Mouse (Mus musculus): ENCODE results near the gene Olfr480. TPM values are rescaled to one million over a fixed set of nuclear protein-coding genes. Genes with fewer than 3 reads are reported as not detected.

Gene Olfr480
- not detected in 2 replicates for polyA plus RNA-seq (2016; fragmentation: Nextera tagmentation; extraction: Ambion mirVana)

DNA sequence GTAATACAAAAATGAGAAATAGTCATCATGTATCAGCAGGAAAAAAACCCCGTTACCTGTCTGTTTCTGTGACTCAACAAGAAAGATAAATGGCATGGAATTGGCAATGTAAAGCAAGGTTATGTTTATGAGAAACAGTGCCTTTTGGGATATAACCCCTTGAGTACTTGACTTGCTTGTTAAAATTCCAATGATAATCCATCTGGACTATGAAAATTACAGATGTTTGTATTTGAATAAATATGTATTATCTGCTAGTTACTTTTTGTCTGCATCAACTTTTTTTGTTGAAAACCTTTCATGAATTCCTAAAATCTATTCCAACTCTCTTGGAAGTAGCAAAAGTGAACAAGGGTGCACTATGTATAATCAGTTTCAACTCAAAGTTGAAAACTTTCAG, at the start of gene Olfr480:
Gene Olfr480 (minus strand): TSS at position 101 of the 400 bp plus-strand sequence.
- H3K4me3 ChIP-seq, result no peak within 1 kb of the TSS
- WGBS (ENCODE audit: insufficient replicate concordance), result 70% methylated on average over 1 of the region's 1 CpGs
- H3K4me2 ChIP-seq, result no peak within 1 kb of the TSS
- no peaks in the 10 kb centered on the region for H3K27me3 ChIP-seq (replicated peaks)
- peaks cover 3% of the 10 kb centered on the region; the same call in 1 of the 2 replicates for H3K9me3 ChIP-seq (replicated peaks)
- H3K4me1 ChIP-seq, result no peaks in the 10 kb centered on the region
- no peak within 1 kb of the TSS for H3K9ac ChIP-seq
- ATAC-seq, result no peak
- no peak within 1 kb of the TSS for H3K27ac ChIP-seq
- no peaks in the 10 kb centered on the region for H3K36me3 ChIP-seq

DNA sequence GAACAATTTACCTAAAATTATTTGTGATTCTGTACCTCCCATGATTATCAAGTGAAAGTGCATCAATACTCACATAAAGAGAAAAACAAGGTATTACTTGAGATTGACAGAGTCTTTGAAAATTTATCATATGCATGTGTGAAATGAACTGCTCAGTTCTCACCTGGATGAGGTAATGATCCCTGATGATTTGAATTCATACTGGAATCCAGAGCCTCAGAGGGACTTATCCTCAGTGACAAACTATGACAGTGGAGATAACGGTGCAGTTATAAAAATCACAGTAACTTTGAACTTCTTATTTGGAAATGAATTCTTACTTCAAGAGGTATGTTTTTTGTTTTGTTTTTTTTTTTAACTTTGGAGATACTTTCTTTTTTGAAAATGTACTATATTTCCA, 33.4 kb upstream of the Olfr480 start, which contains the start of gene Olfr483:
Gene Olfr483 (plus strand): TSS at position 301 of the 400 bp plus-strand sequence.
- 54% methylated on average over 1 of the region's 1 CpGs for whole genome bisulfite sequencing (ENCODE audit: insufficient replicate concordance)
- no peak within 1 kb of the TSS for H3K27ac ChIP-seq
- H3K27me3 ChIP-seq (replicated peaks), result no peaks in the 10 kb centered on the region
- H3K36me3 ChIP-seq, result no peaks in the 10 kb centered on the region
- no peaks in the 10 kb centered on the region for H3K4me1 ChIP-seq
- no peaks in the 10 kb centered on the region for H3K9me3 ChIP-seq (replicated peaks)
- no peak within 1 kb of the TSS for H3K4me3 ChIP-seq
- ATAC-seq, result no peak
- H3K9ac ChIP-seq, result no peak within 1 kb of the TSS
- no peak within 1 kb of the TSS for H3K4me2 ChIP-seq

GRCm38 (mm10) chr7:108097486-108097885, 30.3 kb upstream of the Olfr480 start, which contains the start of gene Olfr482:
Gene Olfr482, minus strand, starts transcription at chr7:108097586.
- WGBS (ENCODE audit: insufficient replicate concordance), result 54% methylated on average over 1 of the region's 1 CpGs
- H3K9me3 ChIP-seq (replicated peaks), result no peaks in the 10 kb centered on the region

GRCm38 (mm10) chr7:108079555-108079954, 12.4 kb upstream of the Olfr480 start, which contains the start of gene Olfr481:
Gene Olfr481, plus strand, starts transcription at chr7:108079855.
- H3K27ac ChIP-seq, result no peak within 1 kb of the TSS
- H3K4me1 ChIP-seq, result no peaks in the 10 kb centered on the region
- H3K9me3 ChIP-seq (replicated peaks), result no peaks in the 10 kb centered on the region
- no peak within 1 kb of the TSS for H3K4me2 ChIP-seq
- H3K9ac ChIP-seq, result no peak within 1 kb of the TSS
- H3K36me3 ChIP-seq, result no peaks in the 10 kb centered on the region
- no peak within 1 kb of the TSS for H3K4me3 ChIP-seq
- ATAC-seq, result no peak
- no peaks in the 10 kb centered on the region for H3K27me3 ChIP-seq (replicated peaks)

More at GRCm38 (mm10) chr7:108097486-108097885, 30.3 kb upstream of the Olfr480 start, which contains the start of gene Olfr482:
- H3K4me1 ChIP-seq, result no peaks in the 10 kb centered on the region
- no peak within 1 kb of the TSS for H3K4me3 ChIP-seq
- H3K36me3 ChIP-seq, result no peaks in the 10 kb centered on the region
- no peak within 1 kb of the TSS for H3K4me2 ChIP-seq
- H3K27me3 ChIP-seq (replicated peaks), result no peaks in the 10 kb centered on the region
- no peak for ATAC-seq
- no peak within 1 kb of the TSS for H3K9ac ChIP-seq
- no peak within 1 kb of the TSS for H3K27ac ChIP-seq

DNA sequence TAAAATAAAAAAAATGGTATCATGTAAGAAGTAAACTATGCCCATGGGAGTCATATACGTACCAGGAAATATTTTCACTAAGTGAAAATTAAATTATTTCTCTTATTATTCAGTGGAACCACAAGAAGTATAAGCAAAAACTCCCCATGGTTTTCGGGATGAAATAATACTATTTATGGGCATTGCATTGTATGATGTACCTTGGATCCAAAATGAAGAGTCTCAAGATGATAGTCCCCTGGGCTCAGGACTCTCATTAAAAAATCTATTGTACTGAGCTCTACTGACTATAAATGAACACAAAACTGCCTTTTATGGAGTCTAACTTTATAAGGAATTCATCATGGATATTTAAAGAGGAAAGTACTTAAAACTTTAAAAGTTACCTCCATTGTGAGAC, 16.8 kb downstream of the Olfr480 start, which contains the start of gene Olfr479:
Gene Olfr479 (plus strand): TSS at position 301 of the 400 bp plus-strand sequence.
- Histone ChIP-seq H3K4me1 (no peaks in the 10 kb centered on the region), H3K9ac (no peak within 1 kb of the TSS), H3K4me3 (no peak within 1 kb of the TSS), H3K4me2 (no peak within 1 kb of the TSS), H3K27me3 (replicated peaks) (no peaks in the 10 kb centered on the region), H3K9me3 (replicated peaks) (no peaks in the 10 kb centered on the region), H3K27ac (no peak within 1 kb of the TSS), H3K36me3 (no peaks in the 10 kb centered on the region)
- WGBS (ENCODE audit: insufficient replicate concordance), result 69% methylated on average over 2 of the region's 2 CpGs
- no peak for ATAC-seq

- ATAC-seq, result no peak
- Histone ChIP-seq H3K27me3 (replicated peaks) (no peaks in the 10 kb centered on the region), H3K4me3 (no peak within 1 kb of the TSS), H3K9ac (no peak within 1 kb of the TSS), H3K27ac (no peak within 1 kb of the TSS), H3K4me2 (no peak within 1 kb of the TSS), H3K4me1 (no peaks in the 10 kb centered on the region), H3K36me3 (no peaks in the 10 kb centered on the region), H3K9me3 (replicated peaks) (no peaks in the 10 kb centered on the region)
- 58% methylated on average over 3 of the region's 3 CpGs for WGBS (ENCODE audit: insufficient replicate concordance)
Observed at GRCm38 (mm10) chr7:108033889-108034288, 33.3 kb downstream of the Olfr480 start, which contains the start of gene Olfr478. Gene Olfr478, minus strand, starts transcription at chr7:108033989.

Other genes with a start within 250 kb of the Olfr480 start
- gene Olfr469, start 241.8 kb downstream of the Olfr480 start, polyA plus RNA-seq (2016; fragmentation: Nextera tagmentation; extraction: Ambion mirVana), result not detected in 2 replicates
- not detected in 2 replicates for gene Olfr470, start 219.9 kb downstream of the Olfr480 start, polyA plus RNA-seq (2016; fragmentation: Nextera tagmentation; extraction: Ambion mirVana)
- not detected in 2 replicates for gene Olfr472, start 169.4 kb downstream of the Olfr480 start, polyA plus RNA-seq (2016; fragmentation: Nextera tagmentation; extraction: Ambion mirVana)
- gene Olfr473, start 136.9 kb downstream of the Olfr480 start, polyA plus RNA-seq (2016; fragmentation: Nextera tagmentation; extraction: Ambion mirVana), result not detected in 2 replicates
- not detected in 2 replicates for gene Olfr474, start 112.7 kb downstream of the Olfr480 start, polyA plus RNA-seq (2016; fragmentation: Nextera tagmentation; extraction: Ambion mirVana)
- gene Olfr476, start 102.5 kb downstream of the Olfr480 start, polyA plus RNA-seq (2016; fragmentation: Nextera tagmentation; extraction: Ambion mirVana), result not detected in 2 replicates
- gene Olfr477, start 80.7 kb downstream of the Olfr480 start, polyA plus RNA-seq (2016; fragmentation: Nextera tagmentation; extraction: Ambion mirVana), result not detected in 2 replicates
- not detected in 2 replicates for gene Olfr478, start 33.4 kb downstream of the Olfr480 start, polyA plus RNA-seq (2016; fragmentation: Nextera tagmentation; extraction: Ambion mirVana)
- not detected in 2 replicates for gene Olfr479, start 16.7 kb downstream of the Olfr480 start, polyA plus RNA-seq (2016; fragmentation: Nextera tagmentation; extraction: Ambion mirVana)
- gene Olfr481, start 12.5 kb upstream of the Olfr480 start, polyA plus RNA-seq (2016; fragmentation: Nextera tagmentation; extraction: Ambion mirVana), result not detected in 2 replicates
- 0.06 and 0.07 TPM in 2 replicates for gene Olfr482, start 30.2 kb upstream of the Olfr480 start, polyA plus RNA-seq (2016; fragmentation: Nextera tagmentation; extraction: Ambion mirVana)
- not detected in 2 replicates for gene Olfr483, start 33.5 kb upstream of the Olfr480 start, polyA plus RNA-seq (2016; fragmentation: Nextera tagmentation; extraction: Ambion mirVana)
- not detected in 2 replicates for gene Olfr484, start 60.1 kb upstream of the Olfr480 start, polyA plus RNA-seq (2016; fragmentation: Nextera tagmentation; extraction: Ambion mirVana)
- gene Olfr485, start 92.5 kb upstream of the Olfr480 start, polyA plus RNA-seq (2016; fragmentation: Nextera tagmentation; extraction: Ambion mirVana), result not detected in 2 replicates
- gene Olfr486, start 105.4 kb upstream of the Olfr480 start, polyA plus RNA-seq (2016; fragmentation: Nextera tagmentation; extraction: Ambion mirVana), result not detected in 2 replicates
- gene Olfr487, start 147.3 kb upstream of the Olfr480 start, polyA plus RNA-seq (2016; fragmentation: Nextera tagmentation; extraction: Ambion mirVana), result not detected in 2 replicates
- not detected in 2 replicates for gene Olfr488, start 191.0 kb upstream of the Olfr480 start, polyA plus RNA-seq (2016; fragmentation: Nextera tagmentation; extraction: Ambion mirVana)
- gene Olfr490, start 221.6 kb upstream of the Olfr480 start, polyA plus RNA-seq (2016; fragmentation: Nextera tagmentation; extraction: Ambion mirVana), result not detected in 2 replicates
- gene Olfr491, start 246.1 kb upstream of the Olfr480 start, polyA plus RNA-seq (2016; fragmentation: Nextera tagmentation; extraction: Ambion mirVana), result not detected in 2 replicates